Mouse (Mus musculus): ENCODE data around the gene Unc5cl. TPM values are rescaled to one million over a fixed set of nuclear protein-coding genes. Genes with fewer than 3 reads are reported as not detected.
"Not testable (repeated sequence)": the region's sequence is repeated elsewhere in the genome, so short reads cannot be mapped to it uniquely, and the experiment has no call there.

Unc5cl gene
- polyA plus RNA-seq, 1 experiment from 2014 or later, result 0.20 TPM

DNA sequence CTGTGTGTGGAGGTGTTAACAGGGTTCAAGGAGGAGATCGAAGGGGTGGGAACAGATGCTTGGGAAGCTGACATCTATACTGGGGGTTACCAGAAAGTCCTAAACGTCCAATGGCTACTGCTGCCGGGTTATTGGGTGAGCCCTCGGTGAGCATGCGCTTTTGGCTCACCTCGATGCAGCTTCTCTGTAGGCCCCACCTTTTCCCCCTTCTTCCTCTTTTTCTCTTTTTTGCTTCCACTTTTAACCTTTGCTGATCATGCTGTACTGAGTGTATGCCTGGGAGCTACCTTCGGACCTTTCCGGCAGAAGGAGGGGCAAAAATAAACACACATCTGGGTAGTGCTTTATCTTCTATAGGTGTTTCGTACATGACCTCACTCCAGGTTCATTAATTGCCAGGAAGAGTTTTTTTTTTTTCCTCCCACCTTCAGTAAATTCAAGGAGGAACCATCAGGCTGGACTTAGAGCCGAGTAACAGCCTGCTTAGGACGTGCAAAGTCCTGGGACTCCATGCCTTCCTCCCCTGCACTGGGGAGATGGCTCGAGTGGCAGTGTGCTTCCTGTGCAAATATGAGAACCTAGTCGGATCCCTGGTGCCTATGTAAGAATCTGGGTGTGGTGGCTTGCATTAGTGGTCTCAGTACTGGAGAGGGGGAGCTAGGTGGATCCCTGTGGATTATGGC, 3.4 kb downstream of the Unc5cl start:
- DNase-seq (ENCODE audit: low spot score), result no peak
- Histone ChIP-seq H3K36me3 (no peaks in the 10 kb centered on the region), H3K4me1 (peaks cover 20% of the 10 kb centered on the region), H3K27me3 (ENCODE audit: insufficient read depth, poor library complexity, severe bottlenecking) (peaks cover 8% of the 10 kb centered on the region), H3K4me3 (no peak overlapping the region), H3K27ac (no peak overlapping the region), H3K9me3 (no peaks in the 10 kb centered on the region)
- 73% methylated on average over 13 of the region's 13 CpGs for WGBS

DNA sequence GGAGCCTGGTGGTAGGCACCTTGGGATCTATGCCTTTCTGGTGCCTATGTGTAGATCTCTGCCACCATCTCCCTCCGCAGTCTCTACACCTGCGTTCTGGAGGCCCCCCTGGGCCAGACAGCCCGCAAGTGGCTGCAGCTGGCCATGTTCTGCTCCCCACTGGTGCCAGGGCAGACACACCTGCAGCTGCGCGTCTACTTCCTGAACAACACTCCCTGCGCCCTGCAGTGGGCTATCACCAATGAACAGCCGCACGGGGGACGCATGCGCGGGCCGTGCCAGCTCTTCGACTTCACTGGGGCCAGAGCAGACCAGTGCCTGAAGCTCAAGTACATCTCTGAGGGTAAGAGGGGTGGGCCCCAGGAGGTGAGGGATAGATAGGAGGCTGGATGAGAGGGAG, 7.4 kb downstream of the Unc5cl start:
- H3K36me3 ChIP-seq, result no peaks in the 10 kb centered on the region
- no peak for DNase-seq (ENCODE audit: low spot score)
- H3K4me1 ChIP-seq, result peaks cover 9% of the 10 kb centered on the region
- no peak overlapping the region for H3K27ac ChIP-seq
- WGBS, result 94% methylated on average over 13 of the region's 13 CpGs
- H3K9me3 ChIP-seq, result no peaks in the 10 kb centered on the region
- no peak overlapping the region for H3K4me3 ChIP-seq
- peaks cover 30% of the 10 kb centered on the region for H3K27me3 ChIP-seq (ENCODE audit: insufficient read depth, poor library complexity, severe bottlenecking)

DNA sequence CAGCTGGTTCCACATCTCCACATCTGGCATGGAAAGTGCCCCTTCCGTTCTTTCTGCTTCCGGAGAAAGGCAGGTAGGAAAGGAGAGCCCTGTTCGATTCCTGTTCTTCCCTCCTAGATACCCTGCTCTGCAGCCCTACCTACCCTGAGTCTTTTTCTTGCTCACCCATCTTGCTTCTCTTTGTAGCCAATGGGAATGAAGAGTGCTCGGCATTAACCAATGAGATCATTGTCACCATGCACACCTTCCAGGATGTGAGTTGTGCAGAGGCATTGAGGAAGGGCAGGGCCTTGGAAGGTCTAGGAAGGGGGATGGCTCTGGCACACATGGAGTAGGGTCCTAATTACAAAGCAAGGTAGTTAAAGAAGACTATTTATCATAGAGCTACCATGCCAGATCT, 8.7 kb downstream of the Unc5cl start:
- H3K27ac ChIP-seq, result no peak overlapping the region
- H3K4me1 ChIP-seq, result peaks cover 7% of the 10 kb centered on the region; the same call in 1 of the 2 replicates
- peaks cover 37% of the 10 kb centered on the region for H3K27me3 ChIP-seq (ENCODE audit: insufficient read depth, poor library complexity, severe bottlenecking)
- H3K9me3 ChIP-seq, result no peaks in the 10 kb centered on the region
- no peaks in the 10 kb centered on the region for H3K36me3 ChIP-seq
- no peak for DNase-seq (ENCODE audit: low spot score)
- no peak overlapping the region for H3K4me3 ChIP-seq
- WGBS, result 92% methylated on average over 4 of the region's 4 CpGs

DNA sequence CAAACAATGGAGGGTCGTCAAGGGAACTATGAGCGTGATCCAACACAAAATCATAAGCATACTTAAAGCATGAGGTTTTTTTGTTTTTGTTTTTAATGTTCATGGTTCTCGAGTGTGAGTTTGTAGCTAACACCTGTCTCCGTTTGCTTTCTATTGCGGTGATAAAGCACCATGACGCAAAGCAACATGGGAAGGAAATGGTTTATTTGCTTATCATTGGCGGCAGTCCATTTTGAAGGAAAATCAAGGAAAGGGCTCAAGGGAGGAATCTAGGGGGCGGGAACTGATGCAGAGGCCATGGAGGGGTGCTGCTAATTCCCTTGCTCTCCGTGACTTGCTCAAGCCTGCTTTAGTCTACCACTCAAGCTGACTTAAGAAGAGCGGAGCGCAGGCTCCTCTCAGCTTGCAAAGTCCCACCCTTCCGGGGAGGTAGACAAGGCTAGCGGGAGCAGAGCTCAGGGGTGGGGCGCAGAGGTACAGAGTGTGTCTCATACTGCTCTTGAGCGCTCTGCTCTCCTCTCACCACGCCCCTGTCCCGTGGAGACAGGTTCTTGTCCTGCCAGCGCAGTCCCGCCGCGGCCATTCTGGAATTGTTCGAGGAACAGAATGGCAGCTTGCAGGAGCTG, 12.2 kb downstream of the Unc5cl start:
- Histone ChIP-seq H3K4me1 (peaks cover 7% of the 10 kb centered on the region; the same call in 1 of the 2 replicates), H3K27ac (peak overlapping the region; percentile 44; the same call in 1 of the 2 replicates), H3K9me3 (no peaks in the 10 kb centered on the region), H3K27me3 (ENCODE audit: insufficient read depth, poor library complexity, severe bottlenecking) (peaks cover 43% of the 10 kb centered on the region), H3K4me3 (peak overlapping the region; percentile 50), H3K36me3 (no peaks in the 10 kb centered on the region)
- 24% methylated on average over 22 of the region's 22 CpGs for WGBS
- DNase-seq (ENCODE audit: low spot score), result no peak

DNA sequence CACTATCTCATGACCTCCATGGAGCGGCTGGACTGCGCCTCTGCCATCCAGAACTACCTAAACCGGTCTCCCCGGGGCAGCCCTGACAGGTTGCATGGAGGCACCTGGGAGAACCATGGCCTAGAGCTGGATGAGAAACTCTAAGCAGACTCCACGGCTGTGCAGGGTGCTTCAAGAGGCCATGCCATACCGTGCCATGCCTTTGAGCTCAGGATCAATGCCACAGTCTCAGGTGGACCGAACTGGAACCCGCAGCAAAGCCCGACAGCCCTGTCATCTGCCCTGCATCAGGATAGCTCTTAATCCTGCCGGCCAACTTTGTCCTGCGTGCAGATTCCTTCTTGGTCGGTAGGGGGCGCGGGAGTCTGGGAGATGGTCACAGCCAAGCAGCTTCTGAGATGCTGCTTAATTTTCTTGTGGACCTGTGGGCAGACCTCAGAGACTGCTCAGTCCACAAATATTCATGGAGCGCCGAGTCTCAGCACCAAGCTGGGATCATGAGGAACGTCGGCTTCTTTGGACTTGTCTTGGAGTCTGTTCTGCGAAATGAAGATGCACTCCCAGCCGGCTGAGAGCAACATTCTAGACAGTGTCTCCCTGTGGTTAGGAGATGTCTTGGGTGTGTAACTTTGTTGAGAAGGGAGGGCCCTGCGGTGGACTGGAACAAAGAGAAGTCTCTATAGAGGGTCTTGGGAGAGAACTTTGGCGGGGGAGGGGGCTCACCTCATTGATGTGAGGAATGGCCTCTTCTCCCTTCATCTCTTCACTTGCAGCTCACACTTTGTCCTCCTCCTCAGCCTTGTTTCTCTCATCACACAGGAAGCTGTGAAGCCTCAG, 12.9 kb downstream of the Unc5cl start:
- H3K27ac ChIP-seq, result peak overlapping the region; percentile 44; the same call in 1 of the 2 replicates
- peak overlapping the region; percentile 50 for H3K4me3 ChIP-seq
- DNase-seq (ENCODE audit: low spot score), result peak; percentile 90
- 5% methylated on average over 22 of the region's 22 CpGs for WGBS
- peaks cover 39% of the 10 kb centered on the region for H3K27me3 ChIP-seq (ENCODE audit: insufficient read depth, poor library complexity, severe bottlenecking)
- H3K36me3 ChIP-seq, result no peaks in the 10 kb centered on the region
- peaks cover 7% of the 10 kb centered on the region; the same call in 1 of the 2 replicates for H3K4me1 ChIP-seq
- no peaks in the 10 kb centered on the region for H3K9me3 ChIP-seq

DNA sequence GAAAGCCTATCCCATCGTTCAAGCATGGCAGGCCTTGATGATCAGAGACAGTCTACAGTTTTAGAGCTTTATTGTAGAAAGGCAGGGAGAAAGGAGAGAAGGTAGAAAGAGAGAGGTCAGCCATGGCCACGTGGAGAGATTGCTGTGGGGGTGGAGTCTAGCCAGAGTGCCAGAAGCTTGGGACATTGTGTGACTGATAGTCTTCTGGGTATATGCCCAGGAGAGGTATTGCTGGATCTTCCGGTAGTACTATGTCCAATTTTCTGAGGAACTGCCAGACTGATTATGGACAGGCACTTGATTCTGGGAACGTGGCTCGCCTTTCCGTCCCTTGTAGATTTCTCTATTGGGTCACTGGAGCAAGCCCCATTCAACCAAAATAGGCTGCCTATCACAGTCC, 19.6 kb downstream of the Unc5cl start:
- not testable (repeated sequence) for H3K27me3 ChIP-seq (ENCODE audit: insufficient read depth, poor library complexity, severe bottlenecking); DNase-seq (ENCODE audit: low spot score); H3K9me3 ChIP-seq; H3K4me1 ChIP-seq; H3K27ac ChIP-seq; H3K36me3 ChIP-seq; H3K4me3 ChIP-seq
- 77% methylated on average over 6 of the region's 6 CpGs for WGBS

DNA sequence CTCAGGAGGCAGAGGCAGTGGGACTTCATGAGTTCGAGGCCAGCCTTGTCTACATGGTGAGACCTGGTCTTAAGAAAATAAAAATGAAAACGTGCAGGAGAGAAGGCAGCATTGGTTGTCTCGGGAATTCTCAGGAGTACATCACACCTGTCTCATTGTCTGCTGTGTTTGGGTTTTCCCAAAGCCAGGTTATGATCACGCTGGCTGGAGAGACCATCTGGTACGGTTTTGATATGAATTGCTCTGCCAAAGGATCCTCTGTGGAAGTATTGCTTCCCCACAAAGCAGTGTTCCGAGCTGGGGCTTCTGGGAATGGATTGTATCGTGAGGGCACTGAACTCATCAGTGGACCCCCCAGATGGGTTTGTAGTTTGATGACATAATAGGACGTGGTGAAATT, 20.7 kb downstream of the Unc5cl start:
- Histone ChIP-seq H3K9me3 (no peaks in the 10 kb centered on the region), H3K27ac (no peak overlapping the region), H3K4me3 (no peak overlapping the region), H3K4me1 (no peaks in the 10 kb centered on the region), H3K36me3 (no peaks in the 10 kb centered on the region), H3K27me3 (ENCODE audit: insufficient read depth, poor library complexity, severe bottlenecking) (no peaks in the 10 kb centered on the region)
- no peak for DNase-seq (ENCODE audit: low spot score)
- 81% methylated on average over 8 of the region's 8 CpGs for WGBS

DNA sequence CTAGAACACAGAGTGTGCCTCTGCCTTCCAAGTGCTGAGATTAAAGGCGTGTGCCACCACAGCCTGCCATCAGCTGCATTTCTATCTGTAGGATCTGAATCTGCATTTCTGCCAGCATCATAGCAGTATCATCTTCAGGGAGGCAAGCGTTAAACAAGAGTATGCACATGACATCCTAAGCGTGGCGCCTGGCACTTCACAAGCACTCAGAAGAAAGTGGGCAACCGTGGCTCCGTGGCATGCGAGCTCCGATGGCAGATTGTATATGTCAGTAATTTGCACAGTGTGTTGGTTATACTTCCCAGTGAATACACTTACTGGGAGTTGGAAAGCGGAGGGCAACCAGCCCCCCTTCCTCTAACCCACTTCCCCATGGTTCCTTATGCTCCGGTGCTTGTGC, 25.3 kb downstream of the Unc5cl start:
- no peaks in the 10 kb centered on the region for H3K9me3 ChIP-seq
- H3K36me3 ChIP-seq, result no peaks in the 10 kb centered on the region
- 85% methylated on average over 10 of the region's 10 CpGs for WGBS
- 0 out of 2 replicates have a peak, but pooled peaks cover 3% of the 10 kb centered on the region for H3K4me1 ChIP-seq
- H3K27me3 ChIP-seq (ENCODE audit: insufficient read depth, poor library complexity, severe bottlenecking), result no peaks in the 10 kb centered on the region
- H3K4me3 ChIP-seq, result no peak overlapping the region
- no peak for DNase-seq (ENCODE audit: low spot score)
- H3K27ac ChIP-seq, result no peak overlapping the region

DNA sequence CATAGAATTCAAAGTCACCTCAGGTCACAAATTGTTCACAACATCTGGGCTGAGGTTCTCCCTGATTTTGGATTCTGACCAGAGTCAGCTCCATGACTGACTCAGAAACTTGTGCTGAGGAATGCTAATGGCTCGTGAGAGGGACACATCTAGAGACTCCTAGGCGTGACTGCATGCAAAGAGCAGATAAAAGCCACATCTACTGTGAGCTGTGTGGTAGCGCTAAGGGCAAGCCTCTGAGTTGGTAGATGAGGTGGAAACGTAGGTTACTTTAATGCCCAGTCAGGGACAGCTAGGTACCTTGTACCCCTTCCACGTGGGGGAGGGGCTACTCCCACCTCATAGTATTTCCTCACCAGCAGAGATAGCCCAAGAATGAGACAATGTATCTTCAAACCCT, 29.1 kb downstream of the Unc5cl start:
- 0 out of 2 replicates have a peak, but pooled peaks cover 3% of the 10 kb centered on the region for H3K4me1 ChIP-seq
- no peaks in the 10 kb centered on the region for H3K9me3 ChIP-seq
- no peak overlapping the region for H3K27ac ChIP-seq
- no peaks in the 10 kb centered on the region for H3K36me3 ChIP-seq
- H3K27me3 ChIP-seq (ENCODE audit: insufficient read depth, poor library complexity, severe bottlenecking), result no peaks in the 10 kb centered on the region
- no peak overlapping the region for H3K4me3 ChIP-seq
- no peak for DNase-seq (ENCODE audit: low spot score)
- WGBS, result 62% methylated on average over 5 of the region's 5 CpGs

DNA sequence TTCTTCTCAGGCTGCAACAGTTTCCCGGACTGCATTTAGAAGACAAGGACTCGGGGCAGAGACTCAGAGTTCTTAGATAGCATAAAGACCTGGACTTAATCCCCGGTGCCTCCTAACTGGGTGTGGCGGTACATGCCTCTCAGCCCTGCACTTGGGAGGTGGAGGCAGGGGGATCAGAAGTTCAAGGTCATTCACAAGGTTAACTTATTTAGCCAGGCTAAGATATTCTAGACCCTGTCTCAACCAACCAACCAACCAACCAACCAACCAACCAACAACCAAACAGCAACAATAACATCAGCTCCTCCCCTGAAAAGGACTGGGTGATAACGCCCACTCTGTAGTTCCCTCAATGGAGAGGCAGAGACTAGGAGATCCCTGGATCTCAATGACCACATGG, 29.5 kb downstream of the Unc5cl start:
- WGBS, result 78% methylated on average over 5 of the region's 5 CpGs

DNA sequence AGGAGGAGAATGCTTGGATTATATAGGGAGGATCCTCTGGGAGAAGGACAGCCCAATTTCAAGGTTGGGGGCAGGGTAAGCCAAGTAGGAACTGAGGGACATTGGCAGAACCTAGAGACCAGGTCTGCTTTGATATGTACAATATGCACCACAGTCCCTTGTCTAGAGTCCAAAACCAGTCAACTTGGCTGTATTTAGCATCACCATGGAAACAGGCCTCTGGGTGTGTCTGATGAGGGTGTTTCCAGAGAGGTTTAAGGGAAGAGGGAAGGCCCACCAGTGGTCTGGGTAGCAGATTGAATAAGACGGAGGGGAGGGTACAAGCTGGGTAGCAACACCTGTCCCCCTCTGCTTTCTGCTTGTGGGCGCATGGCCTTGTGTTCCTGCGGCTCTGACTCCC, 34.8 kb downstream of the Unc5cl start:
- no peak overlapping the region for H3K4me3 ChIP-seq
- DNase-seq (ENCODE audit: low spot score), result no peak
- no peaks in the 10 kb centered on the region for H3K27me3 ChIP-seq (ENCODE audit: insufficient read depth, poor library complexity, severe bottlenecking)
- 90% methylated on average over 3 of the region's 3 CpGs for WGBS
- no peaks in the 10 kb centered on the region for H3K4me1 ChIP-seq
- no peak overlapping the region for H3K27ac ChIP-seq
- H3K9me3 ChIP-seq, result no peaks in the 10 kb centered on the region
- H3K36me3 ChIP-seq, result no peaks in the 10 kb centered on the region

More for the DNA sequence above, 29.5 kb downstream of the Unc5cl start:
- no peaks in the 10 kb centered on the region for H3K27me3 ChIP-seq (ENCODE audit: insufficient read depth, poor library complexity, severe bottlenecking)
- no peaks in the 10 kb centered on the region for H3K36me3 ChIP-seq
- DNase-seq (ENCODE audit: low spot score), result no peak
- no peak overlapping the region for H3K27ac ChIP-seq
- H3K4me3 ChIP-seq, result no peak overlapping the region
- no peaks in the 10 kb centered on the region for H3K9me3 ChIP-seq
- 0 out of 2 replicates have a peak, but pooled peaks cover 3% of the 10 kb centered on the region for H3K4me1 ChIP-seq

DNA sequence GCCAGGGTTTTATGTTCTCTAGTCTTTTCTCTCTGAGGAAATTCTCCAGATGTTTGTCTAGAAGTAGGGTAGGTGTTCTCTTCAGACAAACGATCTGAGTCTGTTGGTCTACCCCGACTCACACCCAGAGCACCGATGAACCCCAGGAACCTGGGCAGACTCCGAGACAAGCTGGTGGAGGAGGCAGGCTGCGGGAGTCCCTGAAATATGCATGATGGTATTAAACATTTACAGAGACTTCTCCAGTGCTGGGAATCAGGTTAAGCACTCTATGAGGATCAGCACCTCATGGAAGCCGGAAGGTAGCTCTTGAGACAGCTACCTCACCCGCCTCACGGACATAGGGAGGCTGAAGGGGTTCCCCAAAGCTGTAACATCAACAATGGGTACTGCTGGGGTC, 37.9 kb downstream of the Unc5cl start:
- Histone ChIP-seq H3K27me3 (ENCODE audit: insufficient read depth, poor library complexity, severe bottlenecking) (no peaks in the 10 kb centered on the region), H3K36me3 (no peaks in the 10 kb centered on the region), H3K4me3 (no peak overlapping the region), H3K9me3 (no peaks in the 10 kb centered on the region), H3K4me1 (no peaks in the 10 kb centered on the region), H3K27ac (no peak overlapping the region)
- no peak for DNase-seq (ENCODE audit: low spot score)
- 91% methylated on average over 8 of the region's 8 CpGs for WGBS

DNA sequence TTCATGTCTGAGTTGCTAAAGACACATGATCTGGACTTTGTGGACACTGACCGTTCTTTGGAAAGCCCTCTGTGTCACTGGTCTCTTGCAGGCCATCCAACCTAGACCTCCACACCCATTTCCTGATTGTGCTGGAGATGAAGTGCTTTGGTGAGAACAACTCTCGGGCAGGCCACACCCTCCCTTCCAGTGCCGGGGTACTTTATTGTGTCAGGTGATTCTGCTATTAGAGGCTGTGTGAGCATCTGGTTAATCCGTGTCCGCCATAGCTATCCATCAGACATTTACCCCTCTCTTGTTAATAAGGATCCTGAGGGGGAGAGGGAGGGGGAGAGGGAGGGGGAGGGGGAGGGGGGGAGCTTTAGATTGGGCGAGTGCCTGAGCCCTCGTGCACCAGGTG, 38.9 kb downstream of the Unc5cl start:
- Histone ChIP-seq H3K4me3 (no peak overlapping the region), H3K4me1 (no peaks in the 10 kb centered on the region), H3K27ac (no peak overlapping the region), H3K27me3 (ENCODE audit: insufficient read depth, poor library complexity, severe bottlenecking) (no peaks in the 10 kb centered on the region), H3K36me3 (no peaks in the 10 kb centered on the region), H3K9me3 (no peaks in the 10 kb centered on the region)
- no peak for DNase-seq (ENCODE audit: low spot score)
- WGBS, result 63% methylated on average over 7 of the region's 7 CpGs

All from heart, embryonic 10.5 days (tissue).